Mouse (Mus musculus) forebrain, postnatal 0 days (tissue): ENCODE measurements at regions not wholly inside any gene's neighbourhood (a gene's known extent, or its start where the extent isn't known, plus 50 kb on each side); places are given as distances from the start of the nearest gene placed in this dataset.

Experiments used
- ATAC-seq: fragments of 200-750 bp; cut with Nextera tagmentation; 2 replicates; pipeline ENCODE4 v1.8.0; 2017; ENCODE audit warnings: mild to moderate bottlenecking, moderate library complexity
- DNase-seq: peaks from one replicate; pipeline ENCODE4 v3.0.0-alpha.2; 2015
- H3K27ac ChIP-seq: fragments of 300-500 bp; sonication (generic); 2 replicates; pipeline ENCODE4 v1.5.1; 2014; ENCODE audit warnings: low read depth, mild to moderate bottlenecking, antibody characterized with exemption, low read length, moderate library complexity, mixed read lengths
- H3K27me3 ChIP-seq: fragments of 300-500 bp; sonication (generic); 2 replicates; pipeline ENCODE4 v1.6.1; 2014; ENCODE audit warnings: mild to moderate bottlenecking, low read length, mixed read lengths; ENCODE audit not compliant: insufficient read depth
- H3K36me3 ChIP-seq: fragments of 300-500 bp; sonication (generic); 2 replicates; pipeline ENCODE4 v1.6.1; 2014; ENCODE audit warnings: mild to moderate bottlenecking, moderate library complexity; ENCODE audit not compliant: insufficient read depth
- H3K4me1 ChIP-seq: fragments of 300-500 bp; sonication (generic); 2 replicates; pipeline ENCODE4 v1.6.1; 2014; ENCODE audit warnings: antibody characterized with exemption; ENCODE audit not compliant: insufficient read depth
- H3K4me2 ChIP-seq: fragments of 300-500 bp; sonication (generic); 2 replicates; pipeline ENCODE4 v1.6.1; 2014; ENCODE audit warnings: low read depth, mild to moderate bottlenecking, moderate library complexity
- H3K4me3 ChIP-seq: fragments of 300-500 bp; sonication (generic); 2 replicates; pipeline ENCODE4 v1.5.1; 2014; ENCODE audit warnings: low read depth, low read length, mixed read lengths
- H3K9ac ChIP-seq: fragments of 300-500 bp; sonication (generic); 2 replicates; pipeline ENCODE4 v1.6.1; 2014; ENCODE audit warnings: mild to moderate bottlenecking
- H3K9me3 ChIP-seq: fragments of 300-500 bp; sonication (generic); 2 replicates; pipeline ENCODE4 v1.6.1; 2016; ENCODE audit warnings: low read length
- CTCF ChIP-seq: sonication (generic); IDR thresholded peaks from 2 replicates; pipeline ENCODE4 v1.5.1; 2016; ENCODE audit warnings: antibody characterized with exemption, control low read depth, low read depth
- WGBS: fragments of 180-500 bp; shearing (Covaris S2); extraction: QIAGEN DNeasy Blood & Tissue Kit; methylation state at CpG from one replicate; pipeline ENCODE4 v1.1.7; 2014; 5-methylcytosine and 5-hydroxymethylcytosine counted together

DNA sequence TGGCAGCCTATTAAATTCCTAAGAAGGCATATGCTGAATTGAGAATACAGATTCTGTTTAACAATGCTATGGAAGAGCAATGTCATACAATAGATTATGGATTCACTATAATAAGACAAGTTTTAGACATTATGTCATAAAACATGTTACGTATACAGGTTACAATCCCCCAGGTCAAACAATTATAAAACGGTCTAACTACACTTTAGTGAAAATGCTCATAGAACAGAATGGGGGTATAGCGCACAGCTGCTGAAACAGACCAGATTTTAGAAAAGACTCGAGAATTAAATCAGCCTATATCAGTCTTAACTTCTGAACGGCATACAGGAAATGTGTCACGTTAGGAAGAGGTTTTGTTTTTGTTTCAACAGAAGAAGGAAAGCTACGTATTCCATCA is 660.5 kb upstream of the Sel1l start:
- WGBS = 70% methylated on average over 7 of the region's 7 CpGs
- Histone ChIP-seq H3K4me2 (no peak overlapping the region), H3K4me3 (no peak overlapping the region), H3K4me1 (no peaks in the 10 kb centered on the region), H3K9me3 (no peaks in the 10 kb centered on the region), H3K36me3 (no peaks in the 10 kb centered on the region), H3K27me3 (no peaks in the 10 kb centered on the region), H3K27ac (no peak overlapping the region), H3K9ac (no peak overlapping the region)
- TF ChIP-seq CTCF = no peak
- DNase-seq (no peak), ATAC-seq (no peak)

DNA sequence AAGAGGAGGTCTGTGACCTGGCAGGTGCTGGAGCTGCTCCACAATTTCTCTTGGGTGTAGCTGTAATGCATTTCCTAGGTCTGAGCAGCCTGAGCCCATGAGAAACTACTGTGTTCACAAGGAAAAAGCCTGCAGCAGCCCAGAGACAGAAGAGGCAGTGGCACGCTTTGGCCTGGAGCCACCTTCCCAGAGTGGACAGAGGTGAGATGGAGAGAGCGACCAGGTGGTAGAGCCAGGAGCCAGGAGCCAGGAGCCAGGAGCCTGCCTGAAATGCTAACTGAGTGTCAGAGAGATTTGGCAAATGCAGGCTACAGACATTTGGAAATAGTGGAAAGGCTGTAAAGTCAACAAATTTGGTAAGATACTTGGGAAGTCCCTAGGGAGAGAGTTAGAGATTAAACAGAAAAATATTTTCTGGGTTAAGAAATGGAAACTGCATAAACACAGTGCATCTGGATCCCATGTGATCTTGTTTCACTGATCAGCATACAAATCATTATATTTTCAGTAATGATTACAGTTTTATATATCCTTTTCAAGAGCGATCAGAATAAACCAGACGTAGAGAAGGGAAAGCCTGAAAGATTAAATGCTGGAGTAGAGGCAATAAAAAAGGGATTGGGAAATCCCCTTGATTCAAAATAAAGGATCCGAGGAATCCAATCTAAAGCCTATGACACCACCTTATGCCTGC is 660.0 kb upstream of the Sel1l start:
- H3K4me3 ChIP-seq = no peak overlapping the region
- H3K9me3 ChIP-seq = no peaks in the 10 kb centered on the region
- H3K4me1 ChIP-seq = no peaks in the 10 kb centered on the region
- no peak overlapping the region for H3K4me2 ChIP-seq
- no peak overlapping the region for H3K27ac ChIP-seq
- DNase-seq = no peak
- H3K27me3 ChIP-seq = no peaks in the 10 kb centered on the region
- H3K9ac ChIP-seq = no peak overlapping the region
- no peaks in the 10 kb centered on the region for H3K36me3 ChIP-seq
- no peak for ATAC-seq
- no peak for TF ChIP-seq CTCF
- 66% methylated on average over 5 of the region's 5 CpGs for WGBS

DNA sequence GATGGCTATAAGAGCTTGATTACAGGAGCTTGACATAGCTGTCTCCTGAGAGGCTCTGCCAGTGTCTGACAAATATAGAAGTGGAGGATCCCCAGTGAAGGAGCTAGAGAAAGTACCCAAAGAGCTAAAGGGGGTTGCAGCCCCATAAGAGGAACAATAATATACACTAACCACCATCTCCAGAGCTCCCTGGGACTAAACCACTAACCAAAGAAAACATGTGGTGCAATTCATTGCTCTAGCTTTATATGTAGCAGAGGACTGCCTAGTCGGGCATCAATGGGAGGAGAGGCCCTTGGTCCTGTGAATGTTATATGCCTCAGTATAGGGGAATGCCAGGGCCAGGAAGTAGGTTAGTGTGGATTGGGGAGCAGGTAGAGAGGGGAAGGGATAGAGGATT is 635.0 kb upstream of the Sel1l start:
- Histone ChIP-seq H3K4me3 (no peak overlapping the region), H3K4me2 (no peak overlapping the region), H3K4me1 (no peaks in the 10 kb centered on the region), H3K27me3 (no peaks in the 10 kb centered on the region), H3K36me3 (no peaks in the 10 kb centered on the region), H3K27ac (no peak overlapping the region), H3K9ac (no peak overlapping the region), H3K9me3 (no peaks in the 10 kb centered on the region)
- ATAC-seq = no peak
- no peak for TF ChIP-seq CTCF
- no peak for DNase-seq
- 95% methylated on average over 1 of the region's 1 CpGs for WGBS

DNA sequence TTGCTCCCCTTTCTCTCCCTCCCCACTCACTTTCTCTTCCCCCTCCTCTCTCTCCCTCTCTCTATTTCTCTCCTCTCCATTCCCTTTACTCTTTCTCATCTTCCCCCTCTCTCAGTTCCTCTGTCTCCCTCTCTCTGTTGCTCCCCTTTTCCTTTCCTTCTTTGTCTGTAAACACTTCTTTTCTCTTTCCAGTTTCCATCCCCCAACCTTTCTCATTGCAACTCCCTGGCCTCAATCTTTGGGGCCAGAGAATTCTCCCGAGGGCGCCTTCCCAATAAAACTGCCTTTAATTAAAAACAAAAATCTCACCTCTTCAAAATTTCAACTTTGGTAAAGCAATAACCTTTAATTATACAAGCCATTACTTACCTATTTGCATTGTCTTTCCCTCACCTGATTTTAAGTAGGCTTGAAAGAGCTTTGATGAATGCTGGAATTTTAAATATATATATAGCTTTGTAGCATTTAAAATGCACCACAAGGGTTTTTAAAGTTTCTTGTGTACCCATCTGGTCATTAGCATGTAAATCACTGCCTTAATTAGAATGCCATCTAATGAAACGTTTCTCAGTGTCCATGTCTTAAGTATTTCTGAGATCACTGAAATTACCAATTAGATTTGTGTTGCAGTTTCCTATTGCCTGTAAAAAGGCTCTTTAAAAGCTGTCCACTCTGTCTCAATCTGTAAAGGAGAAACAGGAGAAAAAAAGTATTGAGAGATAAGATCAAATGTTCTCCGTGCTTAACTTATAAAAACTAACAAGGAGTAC is 625.5 kb upstream of the Sel1l start:
- H3K4me2 ChIP-seq = no peak overlapping the region
- no peaks in the 10 kb centered on the region for H3K4me1 ChIP-seq
- no peaks in the 10 kb centered on the region for H3K9me3 ChIP-seq
- H3K27ac ChIP-seq = no peak overlapping the region
- WGBS = 13% methylated on average over 4 of the region's 4 CpGs
- H3K4me3 ChIP-seq = no peak overlapping the region
- no peaks in the 10 kb centered on the region for H3K27me3 ChIP-seq
- no peak for TF ChIP-seq CTCF
- no peak for ATAC-seq
- no peak for DNase-seq
- H3K9ac ChIP-seq = no peak overlapping the region
- H3K36me3 ChIP-seq = no peaks in the 10 kb centered on the region

DNA sequence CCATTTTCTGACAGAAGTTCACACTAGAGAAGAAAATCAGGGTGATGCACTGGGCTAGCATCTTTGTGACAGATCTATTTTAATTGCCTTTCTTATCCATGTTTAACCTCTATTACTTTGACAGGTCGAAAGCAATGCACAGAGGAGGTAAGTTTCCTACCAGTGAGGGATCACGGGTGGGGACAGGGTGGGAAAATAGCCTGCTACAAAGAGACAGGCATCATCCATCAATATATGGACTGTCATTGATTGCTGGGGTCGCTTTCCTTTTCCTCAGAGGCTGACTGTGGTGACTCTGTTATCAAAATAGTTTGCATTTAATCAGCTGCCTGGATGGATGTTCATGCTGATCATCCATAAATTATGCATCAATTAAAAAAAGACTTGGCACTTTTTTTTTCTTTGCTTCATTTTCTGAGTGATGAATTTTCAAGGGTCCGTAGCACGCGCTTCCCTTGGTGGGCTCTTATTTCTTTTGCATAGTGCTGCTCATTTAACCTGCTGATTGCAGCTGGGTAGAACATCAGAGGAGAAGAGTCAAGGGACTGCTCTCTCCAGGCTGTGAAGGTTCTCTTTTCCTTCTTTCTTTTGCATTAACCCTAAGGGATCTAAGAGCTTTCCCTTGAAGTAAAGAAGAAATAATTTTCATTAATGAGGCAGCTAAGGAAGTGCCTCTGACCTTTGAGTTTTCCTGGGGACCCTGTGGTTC is 602.3 kb upstream of the Sel1l start:
- Histone ChIP-seq H3K9ac (no peak overlapping the region), H3K27ac (no peak overlapping the region), H3K4me1 (no peaks in the 10 kb centered on the region), H3K4me2 (no peak overlapping the region), H3K27me3 (no peaks in the 10 kb centered on the region), H3K4me3 (no peak overlapping the region), H3K9me3 (no peaks in the 10 kb centered on the region), H3K36me3 (no peaks in the 10 kb centered on the region)
- DNase-seq = no peak
- 59% methylated on average over 6 of the region's 6 CpGs for WGBS
- no peak for ATAC-seq
- TF ChIP-seq CTCF = no peak

DNA sequence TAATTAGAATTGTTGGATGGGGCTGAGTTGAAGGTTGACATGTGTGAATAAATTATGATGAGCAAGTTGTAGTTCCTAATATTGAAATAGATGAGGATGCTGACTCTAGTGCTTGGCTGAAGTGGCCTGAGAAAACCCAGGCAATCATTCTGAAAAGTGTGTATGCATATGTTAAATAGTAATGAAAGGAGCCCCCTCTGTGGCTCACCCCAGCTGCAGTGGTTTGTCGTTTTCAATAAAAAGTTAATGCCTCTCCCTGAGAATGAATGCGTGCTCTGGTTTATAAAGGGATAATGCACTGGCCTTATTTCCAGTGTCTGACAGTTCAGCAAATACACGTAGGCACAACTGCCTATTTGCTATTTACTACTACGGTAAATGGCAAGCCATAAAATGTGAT is 569.5 kb upstream of the Sel1l start:
- 41% methylated on average over 4 of the region's 4 CpGs for WGBS
- Histone ChIP-seq H3K9me3 (no peaks in the 10 kb centered on the region), H3K4me3 (no peak overlapping the region), H3K9ac (no peak overlapping the region), H3K36me3 (no peaks in the 10 kb centered on the region), H3K4me2 (no peak overlapping the region), H3K27me3 (no peaks in the 10 kb centered on the region), H3K27ac (no peak overlapping the region), H3K4me1 (no peaks in the 10 kb centered on the region)
- TF ChIP-seq CTCF = no peak
- DNase-seq (no peak), ATAC-seq (no peak)

DNA sequence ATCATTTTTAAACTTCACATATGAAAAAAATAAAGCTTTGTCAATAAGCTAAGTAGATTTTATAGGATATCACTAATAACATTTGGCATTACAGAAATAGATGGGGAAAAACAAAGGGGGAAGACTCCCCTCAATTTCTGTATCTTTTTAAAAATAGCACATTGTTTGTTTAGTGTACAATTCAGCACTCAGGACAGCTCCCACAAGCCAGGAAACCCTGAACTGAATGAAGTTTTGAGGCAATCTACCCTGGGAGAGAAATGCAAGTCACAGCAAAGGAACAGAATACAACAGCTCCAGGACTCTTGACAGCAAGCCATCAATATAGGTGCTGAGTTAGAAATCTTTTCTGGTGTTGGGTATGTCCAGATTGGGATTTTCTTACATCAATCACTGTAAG is 556.5 kb upstream of the Sel1l start:
- no peak overlapping the region for H3K4me3 ChIP-seq
- H3K9me3 ChIP-seq = no peaks in the 10 kb centered on the region
- H3K4me2 ChIP-seq = no peak overlapping the region
- ATAC-seq (no peak), DNase-seq (no peak)
- no peak for TF ChIP-seq CTCF
- no peaks in the 10 kb centered on the region for H3K4me1 ChIP-seq
- H3K9ac ChIP-seq = no peak overlapping the region
- H3K27me3 ChIP-seq = no peaks in the 10 kb centered on the region
- H3K36me3 ChIP-seq = no peaks in the 10 kb centered on the region
- no peak overlapping the region for H3K27ac ChIP-seq
